Mouse (Mus musculus) embryonic facial prominence, embryonic 13.5 days (tissue): ENCODE measurements around the gene Zdhhc13. TPM values are rescaled to one million over a fixed set of nuclear protein-coding genes. Genes with fewer than 3 reads are reported as not detected.

ENCODE experiments used
- ATAC-seq: fragments of 200-750 bp; cut with Nextera tagmentation; 2 replicates; pipeline ENCODE4 v1.8.0; 2017; ENCODE audit warnings: low read depth; ENCODE audit not compliant: insufficient number of reproducible peaks, insufficient read depth, low FRiP score, low TSS enrichment
- H3K27ac ChIP-seq: fragments of 300-500 bp; sonication (generic); 2 replicates; pipeline ENCODE4 v1.5.1; 2015; ENCODE audit warnings: moderate library complexity, mild to moderate bottlenecking, inconsistent platforms
- H3K27me3 ChIP-seq: fragments of 300-500 bp; sonication (generic); 2 replicates; pipeline ENCODE4 v1.6.1; 2015; ENCODE audit warnings: mild to moderate bottlenecking, inconsistent platforms
- H3K36me3 ChIP-seq: fragments of 300-500 bp; sonication (generic); 2 replicates; pipeline ENCODE4 v1.6.1; 2015; ENCODE audit warnings: mild to moderate bottlenecking, inconsistent platforms
- H3K4me1 ChIP-seq: fragments of 300-500 bp; sonication (generic); 2 replicates; pipeline ENCODE4 v1.6.1; 2015; ENCODE audit warnings: inconsistent platforms
- H3K4me2 ChIP-seq: fragments of 300-500 bp; sonication (generic); 2 replicates; pipeline ENCODE4 v1.6.1; 2015; ENCODE audit warnings: moderate library complexity, mild to moderate bottlenecking, inconsistent platforms
- H3K4me3 ChIP-seq: fragments of 300-500 bp; sonication (generic); 2 replicates; pipeline ENCODE4 v1.5.1; 2015; ENCODE audit warnings: mild to moderate bottlenecking, inconsistent platforms
- H3K9ac ChIP-seq: fragments of 300-500 bp; sonication (generic); 2 replicates; pipeline ENCODE4 v1.6.1; 2015; ENCODE audit warnings: mild to moderate bottlenecking, inconsistent platforms
- H3K9me3 ChIP-seq: fragments of 300-500 bp; sonication (generic); 2 replicates; pipeline ENCODE4 v1.6.1; 2016; ENCODE audit warnings: inconsistent platforms
- WGBS: fragments of 180-500 bp; shearing (Covaris S2); methylation state at CpG from one replicate; pipeline ENCODE4 v1.1.7; 2015; ENCODE audit warnings: mixed read lengths; 5-methylcytosine and 5-hydroxymethylcytosine counted together
- polyA plus RNA-seq: library from polyadenylated mRNA; unstranded; fragments of >200 nt; fragmentation: Nextera tagmentation; extraction: Ambion mirVana; gene quantifications from 2 replicates; pipeline ENCODE4 v1.2.1, GENCODE M21; 2015

The Zdhhc13 gene
- polyA plus RNA-seq, 1 experiment from 2014 or later = 28.5 TPM

DNA sequence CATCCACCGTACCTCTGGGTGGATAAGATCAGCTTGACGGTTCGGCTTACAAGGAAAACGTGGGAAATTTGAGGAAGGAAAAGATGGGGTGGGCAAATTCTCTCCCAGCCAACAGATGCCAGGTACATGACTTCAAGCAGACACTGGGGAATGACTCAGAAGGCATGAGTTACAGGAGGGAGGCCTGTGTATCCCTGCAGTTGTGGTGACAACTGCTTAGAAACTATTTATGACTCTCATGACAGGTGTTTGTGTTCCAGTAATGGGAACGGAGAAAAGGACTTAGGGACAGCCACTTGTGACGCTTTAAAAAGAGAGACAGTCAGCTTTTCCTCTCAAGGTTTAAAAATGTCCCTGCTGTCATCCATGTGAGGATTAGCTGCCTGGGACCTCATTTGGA is 81.3 kb downstream of the Zdhhc13 start:
- Histone ChIP-seq H3K9ac (no peak overlapping the region), H3K36me3 (peaks cover 92% of the 10 kb centered on the region)

DNA sequence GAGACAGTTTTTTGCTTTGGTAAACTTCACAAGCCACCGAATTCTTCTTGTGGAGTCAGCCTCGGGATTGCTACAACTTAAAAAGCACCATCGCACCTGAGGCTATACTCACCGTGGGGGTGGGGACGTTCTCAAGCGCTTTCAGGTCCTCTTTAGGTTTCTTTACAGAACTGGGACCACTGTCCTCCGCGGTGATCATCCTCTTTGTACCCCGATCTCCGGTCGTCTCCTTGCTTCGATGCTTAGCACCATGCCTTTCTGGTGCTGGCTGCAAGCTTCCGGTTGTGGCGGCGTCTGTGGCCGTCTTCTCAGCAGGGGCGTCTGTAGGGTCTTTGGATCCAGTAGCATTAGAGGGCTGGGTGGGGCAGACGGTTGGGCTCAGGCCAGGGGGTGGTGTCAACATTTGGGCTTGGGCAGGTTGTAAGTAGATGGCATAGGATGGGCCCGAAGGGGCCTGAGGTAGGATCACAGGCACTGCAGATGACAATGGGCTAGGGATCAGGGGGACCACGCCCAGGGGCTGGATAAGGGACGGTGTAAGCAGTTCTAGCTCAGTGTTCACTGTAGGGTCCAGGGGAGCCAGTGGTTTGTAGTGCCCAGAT is 81.9 kb downstream of the Zdhhc13 start:
- ATAC-seq = no peak
- Histone ChIP-seq H3K4me3 (no peak overlapping the region), H3K9ac (no peak overlapping the region), H3K4me2 (no peak overlapping the region), H3K4me1 (no peaks in the 10 kb centered on the region), H3K27ac (no peak overlapping the region), H3K9me3 (no peaks in the 10 kb centered on the region), H3K27me3 (no peaks in the 10 kb centered on the region), H3K36me3 (peaks cover 93% of the 10 kb centered on the region)
- 93% methylated on average over 21 of the region's 21 CpGs for WGBS

More for the DNA sequence above, 81.3 kb downstream of the Zdhhc13 start:
- no peak overlapping the region for H3K4me3 ChIP-seq
- WGBS = 82% methylated on average over 6 of the region's 6 CpGs
- ATAC-seq = no peak
- H3K9me3 ChIP-seq = no peaks in the 10 kb centered on the region
- no peaks in the 10 kb centered on the region for H3K27me3 ChIP-seq
- H3K4me1 ChIP-seq = no peaks in the 10 kb centered on the region
- no peak overlapping the region for H3K27ac ChIP-seq
- no peak overlapping the region for H3K4me2 ChIP-seq

DNA sequence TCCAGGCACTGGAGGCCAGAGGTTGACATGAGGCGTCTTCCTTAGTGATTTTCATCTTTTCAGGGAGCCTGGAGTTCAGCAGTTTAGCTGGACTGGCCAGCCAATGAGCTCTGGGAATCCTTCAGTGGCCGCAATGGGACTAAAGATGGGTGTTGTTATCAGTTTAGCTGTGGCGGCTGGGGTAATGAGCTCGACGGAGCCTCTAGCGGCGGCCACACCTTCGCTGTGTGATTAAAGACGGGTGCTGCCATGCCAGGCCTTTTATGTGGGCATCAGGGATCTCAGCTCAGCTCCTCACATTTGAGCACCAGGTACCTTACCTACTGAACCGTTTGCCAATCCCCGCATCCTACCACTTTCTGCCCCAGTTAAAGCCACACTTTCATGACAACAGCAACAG is 82.5 kb downstream of the Zdhhc13 start:
- Histone ChIP-seq H3K4me1 (no peaks in the 10 kb centered on the region), H3K36me3 (peaks cover 92% of the 10 kb centered on the region), H3K27ac (no peak overlapping the region), H3K27me3 (no peaks in the 10 kb centered on the region), H3K9ac (no peak overlapping the region), H3K9me3 (no peaks in the 10 kb centered on the region), H3K4me2 (no peak overlapping the region), H3K4me3 (no peak overlapping the region)
- ATAC-seq = no peak
- WGBS = 95% methylated on average over 11 of the region's 11 CpGs

DNA sequence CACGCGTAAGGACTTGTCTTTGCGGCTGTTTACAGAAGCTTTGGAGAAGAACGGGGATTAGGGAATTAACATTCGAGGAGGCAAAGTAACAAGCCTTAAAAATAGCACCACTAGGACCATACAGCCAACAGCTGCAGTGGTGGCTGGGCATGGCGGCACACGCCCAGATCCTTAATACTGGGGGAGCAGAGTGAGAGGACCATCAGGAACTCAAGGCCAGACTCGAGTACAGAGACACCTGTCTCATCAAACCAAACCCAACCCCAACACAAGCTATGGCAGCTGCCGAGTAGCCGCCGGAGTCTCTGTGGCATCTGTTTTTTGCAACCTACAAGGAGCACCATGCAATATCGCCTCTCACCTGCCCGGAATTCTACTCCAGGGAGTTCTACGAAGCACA is 86.3 kb downstream of the Zdhhc13 start:
- Histone ChIP-seq H3K36me3 (peaks cover 71% of the 10 kb centered on the region), H3K27me3 (no peaks in the 10 kb centered on the region), H3K4me3 (no peak overlapping the region), H3K9me3 (no peaks in the 10 kb centered on the region), H3K27ac (no peak overlapping the region), H3K4me1 (peaks cover 11% of the 10 kb centered on the region), H3K4me2 (no peak overlapping the region), H3K9ac (no peak overlapping the region)
- no peak for ATAC-seq
- 87% methylated on average over 14 of the region's 14 CpGs for WGBS

DNA sequence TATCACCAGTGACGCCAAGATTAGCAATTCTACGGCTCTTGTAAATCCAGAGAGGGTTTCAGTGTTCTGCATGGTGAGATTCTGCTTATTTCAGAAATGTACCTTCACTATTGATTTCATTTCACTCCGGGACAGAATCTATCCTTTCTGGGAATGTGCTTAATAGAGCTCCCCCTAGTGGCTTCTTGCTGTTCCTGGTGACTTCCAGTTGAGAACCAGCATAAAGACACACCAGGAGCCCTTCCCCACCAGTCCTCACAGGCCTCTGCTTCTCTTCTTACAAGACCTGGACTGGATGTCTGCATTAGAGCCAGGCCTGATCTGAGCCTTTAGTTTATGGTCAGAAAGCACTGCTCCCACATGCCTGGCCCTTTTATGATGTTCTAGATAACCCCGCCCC is 87.7 kb downstream of the Zdhhc13 start:
- Histone ChIP-seq H3K36me3 (peaks cover 57% of the 10 kb centered on the region), H3K9ac (no peak overlapping the region), H3K4me1 (peaks cover 14% of the 10 kb centered on the region), H3K27me3 (no peaks in the 10 kb centered on the region), H3K9me3 (no peaks in the 10 kb centered on the region), H3K4me3 (no peak overlapping the region), H3K27ac (no peak overlapping the region), H3K4me2 (no peak overlapping the region)
- WGBS = 66% methylated on average over 4 of the region's 4 CpGs
- ATAC-seq = no peak

Other genes with a start within 250 kb of the Zdhhc13 start
- not detected in 2 replicates for gene Mrgprb2, start 230.9 kb upstream of the Zdhhc13 start, polyA plus RNA-seq
- not detected in 2 replicates for gene Mrgprb3, start 145.2 kb upstream of the Zdhhc13 start, polyA plus RNA-seq
- 3.6 and 6.4 TPM in 2 replicates for gene Csrp3, start 59.0 kb downstream of the Zdhhc13 start, polyA plus RNA-seq
- gene E2f8, start 92.6 kb downstream of the Zdhhc13 start, polyA plus RNA-seq = 15.7 and 17.3 TPM in 2 replicates
- 22.1 and 22.4 TPM in 2 replicates for gene Nav2, start 119.7 kb downstream of the Zdhhc13 start, polyA plus RNA-seq